In genomic region chr3:104431156-104431847, GRCm38 (mm10) we compare ENCODE assay signal across 9 mouse cellular contexts.
A peak's percentile ranks its signal among the peaks of the same experiment; 100 is the strongest.
DNase-seq lines count a peak whose midpoint lies in the region; ATAC-seq and TF ChIP-seq lines count a peak whose summit lies in the region.
"Had no signal": no experiment of that assay in that cellular context is flagged by ENCODE, and none has a peak within 500 bp of the region (broad histone marks: within the 10 kb centered on the region; RNA-seq: fewer than 3 reads in every experiment).

No protein-coding gene starts in this region.

- H3K27me3 ChIP-seq in kidney, embryonic 14.5 days (ENCODE audit: control insufficient read depth, insufficient read depth, low read length), result no peaks in the 10 kb centered on the region
- H3K27me3 ChIP-seq in heart, postnatal 0 days (ENCODE audit: control insufficient read depth, insufficient read depth, low read length), result no peaks in the 10 kb centered on the region
- H3K27me3 ChIP-seq: neural tube, embryonic 13.5 days had no signal

- no peak for DNase-seq in kidney, adult 18-20 months
- DNase-seq in embryo, embryonic 11 days, result peak; percentile 27
- peak; percentile 44 for DNase-seq in heart, postnatal 0 days (ENCODE audit: low spot score)
- peak; percentile 35 for DNase-seq in neural tube, embryonic 10.5 days (ENCODE audit: extremely low spot score, low spot score)
- no peak for DNase-seq in urinary bladder, postnatal 10 days (ENCODE audit: low spot score)
- no peak for DNase-seq in layer of hippocampus, adult 18-20 months (ENCODE audit: low spot score in 2 of 2)
- no peak for DNase-seq in B cell, adult 2 months

- H3K4me1 ChIP-seq in kidney, embryonic 14.5 days (ENCODE audit: control insufficient read depth, insufficient read depth, low read length), result peaks cover 11% of the 10 kb centered on the region; the same call in 1 of the 2 replicates
- H3K4me1 ChIP-seq in heart, postnatal 0 days (ENCODE audit: control insufficient read depth, insufficient read depth), result peaks cover 24% of the 10 kb centered on the region

- no peaks in the 10 kb centered on the region for H3K9me3 ChIP-seq in kidney, embryonic 14.5 days (ENCODE audit: control insufficient read depth, low read length)
- H3K9me3 ChIP-seq in heart, postnatal 0 days (replicated peaks; ENCODE audit: control insufficient read depth, low read length), result no peaks in the 10 kb centered on the region
- H3K9me3 ChIP-seq: neural tube, embryonic 13.5 days had no signal

- no peaks in the 10 kb centered on the region for H3K36me3 ChIP-seq in kidney, embryonic 14.5 days (ENCODE audit: control insufficient read depth, insufficient read depth, low read length)
- H3K36me3 ChIP-seq in heart, postnatal 0 days (replicated peaks; ENCODE audit: control insufficient read depth, insufficient read depth, low read length), result no peaks in the 10 kb centered on the region
- H3K36me3 ChIP-seq: neural tube, embryonic 13.5 days had no signal

- TF ChIP-seq CTCF in heart, postnatal 0 days (IDR thresholded peaks at IDR 0.05; ENCODE audit: low read depth), result no peak

- no peak for TF ChIP-seq EP300 in heart, postnatal 0 days (IDR thresholded peaks at IDR 0.05; ENCODE audit: low read depth)

- WGBS in kidney, embryonic 14.5 days, result 15% methylated on average over 13 of the region's 14 CpGs
- 10% methylated on average over 14 of the region's 14 CpGs for WGBS in heart, postnatal 0 days

- peak overlapping the region; percentile 25; the same call in 1 of the 2 replicates for H3K27ac ChIP-seq in kidney, embryonic 14.5 days (ENCODE audit: low read depth, low read length)
- H3K27ac ChIP-seq in heart, postnatal 0 days (ENCODE audit: low read depth), result peak overlapping the region; percentile 70
- H3K27ac ChIP-seq: neural tube, embryonic 13.5 days had no signal

- no peak overlapping the region for H3K4me2 ChIP-seq in kidney, embryonic 14.5 days (replicated peaks; ENCODE audit: low read depth, low read length)
- peak overlapping the region; percentile 24; the same call in 1 of the 2 replicates for H3K4me2 ChIP-seq in heart, postnatal 0 days (ENCODE audit: low read depth, low read length)
- H3K4me2 ChIP-seq: neural tube, embryonic 13.5 days had no signal

- ATAC-seq in kidney, embryonic 14.5 days (ENCODE audit: low FRiP score, low TSS enrichment), result no peak
- peak; percentile 43; the same call in 1 of the 2 replicates for ATAC-seq in heart, postnatal 0 days (ENCODE audit: insufficient read depth, low read depth)

- H3K9ac ChIP-seq in kidney, embryonic 14.5 days (ENCODE audit: low read depth, low read length), result no peak overlapping the region
- H3K9ac ChIP-seq in heart, postnatal 0 days (replicated peaks; ENCODE audit: low read depth, low read length), result peak overlapping the region; percentile 16; the same call in 1 of the 2 replicates
- H3K9ac ChIP-seq: neural tube, embryonic 13.5 days had no signal

- H3K4me3 ChIP-seq in kidney, embryonic 14.5 days (ENCODE audit: low read length), result no peak overlapping the region
- H3K4me3 ChIP-seq in heart, postnatal 0 days (ENCODE audit: low read depth, low read length), result no peak overlapping the region
- H3K4me3 ChIP-seq: neural tube, embryonic 13.5 days had no signal

Comparison
In these comparisons a context has a peak if more than half of its experiments do, and no peak if none do; other contexts are left out.
1. DNase-seq: peak in embryo, embryonic 11 days (single experiment), heart, postnatal 0 days (single experiment) and neural tube, embryonic 10.5 days (single experiment); none in kidney, adult 18-20 months (single experiment), urinary bladder, postnatal 10 days (single experiment), layer of hippocampus, adult 18-20 months (0 of 2) and B cell, adult 2 months (0 of 2).